Mouse (Mus musculus): ENCODE measurements around the gene Gm20696. TPM values are rescaled to one million over a fixed set of nuclear protein-coding genes. Genes with fewer than 3 reads are reported as not detected.

Gene Gm20696
- polyA plus RNA-seq, 1 experiment = 0.24 TPM

DNA sequence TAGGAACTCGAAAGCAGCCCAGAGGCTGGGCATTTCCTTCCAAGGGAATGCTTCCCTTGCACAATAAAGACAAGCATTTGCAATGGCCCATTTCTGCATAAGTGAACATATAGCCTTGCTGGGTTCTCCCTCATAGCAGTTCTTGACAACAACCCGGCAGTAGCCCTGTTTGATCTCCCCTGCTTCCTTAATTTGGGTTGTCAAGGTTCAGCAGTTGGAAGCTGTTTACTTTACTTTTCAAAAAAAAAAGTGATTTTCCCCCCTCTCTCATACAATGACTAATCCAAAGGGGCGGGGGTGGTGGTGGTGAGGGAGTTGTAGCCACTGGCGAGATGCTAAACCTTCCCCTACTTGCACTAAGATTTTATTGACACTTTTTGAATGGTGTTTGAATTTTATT lies 147.5 kb downstream of the Gm20696 start:
- Histone ChIP-seq H3K9ac (ENCODE audit: low read depth, poor library complexity, severe bottlenecking) (no peak overlapping the region), H3K27me3 (ENCODE audit: control insufficient read depth, insufficient read depth, low read length, poor library complexity, severe bottlenecking) (peaks cover 26% of the 10 kb centered on the region), H3K9me3 (replicated peaks; ENCODE audit: control insufficient read depth, insufficient read depth, low read length, poor library complexity, severe bottlenecking) (no peaks in the 10 kb centered on the region), H3K27ac (ENCODE audit: insufficient read depth, low read length) (no peak overlapping the region), H3K36me3 (ENCODE audit: control insufficient read depth, insufficient read depth, low read length, poor library complexity, severe bottlenecking) (no peaks in the 10 kb centered on the region), H3K4me1 (ENCODE audit: control insufficient read depth, insufficient read depth, low read length) (no peaks in the 10 kb centered on the region), H3K4me3 (ENCODE audit: low read depth, low read length) (no peak overlapping the region)
- TF ChIP-seq CTCF (IDR thresholded peaks at IDR 0.05; ENCODE audit: low read depth, low read length) (no peak), POLR2A (IDR thresholded peaks at IDR 0.05; ENCODE audit: insufficient read depth, low read length) (no peak), EP300 (IDR thresholded peaks at IDR 0.05; ENCODE audit: insufficient read depth, low read depth, low read length) (no peak)

DNA sequence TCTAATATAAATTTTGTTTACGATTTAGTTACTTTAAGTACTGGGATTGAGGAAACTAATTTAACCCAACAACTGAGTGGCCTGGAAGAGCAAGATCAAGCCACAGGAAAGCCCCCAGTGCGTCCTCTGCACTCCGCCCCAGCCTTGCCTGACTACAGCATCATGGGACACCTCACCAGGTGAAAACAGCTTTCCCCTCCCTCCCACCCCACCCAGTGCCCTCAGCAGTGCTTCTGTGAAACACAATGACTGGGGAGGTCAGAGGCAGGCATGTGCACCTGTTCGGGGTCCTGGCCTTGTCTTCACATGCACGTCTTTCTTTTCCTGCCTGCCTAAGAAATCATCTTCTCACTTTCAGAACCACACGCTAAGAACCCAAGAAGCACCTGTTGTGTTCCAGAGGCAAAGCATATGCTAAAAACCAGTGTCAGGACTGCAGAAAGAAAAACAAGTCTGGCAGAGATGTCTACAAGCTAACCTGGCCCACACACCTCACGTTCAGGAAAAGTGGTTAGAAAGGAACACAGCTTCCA lies 150.9 kb downstream of the Gm20696 start:
- H3K9me3 ChIP-seq (replicated peaks; ENCODE audit: control insufficient read depth, insufficient read depth, low read length, poor library complexity, severe bottlenecking) = no peaks in the 10 kb centered on the region
- no peaks in the 10 kb centered on the region for H3K36me3 ChIP-seq (ENCODE audit: control insufficient read depth, insufficient read depth, low read length, poor library complexity, severe bottlenecking)
- TF ChIP-seq POLR2A (IDR thresholded peaks at IDR 0.05; ENCODE audit: insufficient read depth, low read length) (no peak), EP300 (IDR thresholded peaks at IDR 0.05; ENCODE audit: insufficient read depth, low read depth, low read length) (peak; percentile 59; the same call in 1 of the 2 replicates)
- H3K9ac ChIP-seq (ENCODE audit: low read depth, poor library complexity, severe bottlenecking) = no peak overlapping the region
- H3K4me3 ChIP-seq (ENCODE audit: low read depth, low read length) = no peak overlapping the region
- peaks cover 6% of the 10 kb centered on the region for H3K27me3 ChIP-seq (ENCODE audit: control insufficient read depth, insufficient read depth, low read length, poor library complexity, severe bottlenecking)
- H3K4me1 ChIP-seq (ENCODE audit: control insufficient read depth, insufficient read depth, low read length) = no peaks in the 10 kb centered on the region
- no peak overlapping the region for H3K27ac ChIP-seq (ENCODE audit: insufficient read depth, low read length)

DNA sequence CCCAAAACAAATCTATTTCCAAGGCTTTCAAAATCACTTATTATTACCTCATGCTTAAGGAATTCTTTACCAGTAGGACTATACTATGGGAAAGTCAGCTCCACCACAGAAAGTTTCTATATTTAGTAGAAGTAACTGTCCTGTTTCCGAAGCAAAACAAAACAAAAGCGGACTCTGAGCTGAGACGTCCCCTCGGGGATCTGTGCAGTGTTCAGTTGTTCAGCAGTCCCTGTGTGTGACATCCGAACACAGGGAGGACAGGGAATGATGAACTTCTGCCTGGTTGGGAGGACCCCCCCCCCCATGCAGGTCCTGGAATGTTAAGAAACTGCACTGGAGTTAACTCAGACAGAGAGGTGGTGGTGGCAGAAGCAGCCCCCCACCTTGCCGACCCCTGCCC lies 154.7 kb downstream of the Gm20696 start:
- H3K9me3 ChIP-seq (replicated peaks; ENCODE audit: control insufficient read depth, insufficient read depth, low read length, poor library complexity, severe bottlenecking) = no peaks in the 10 kb centered on the region
- H3K4me3 ChIP-seq (ENCODE audit: low read depth, low read length) = no peak overlapping the region
- H3K27me3 ChIP-seq (ENCODE audit: control insufficient read depth, insufficient read depth, low read length, poor library complexity, severe bottlenecking) = no peaks in the 10 kb centered on the region; the same call in 1 of the 2 replicates
- no peak overlapping the region for H3K27ac ChIP-seq (ENCODE audit: insufficient read depth, low read length)
- H3K4me1 ChIP-seq (ENCODE audit: control insufficient read depth, insufficient read depth, low read length) = no peaks in the 10 kb centered on the region
- no peak overlapping the region for H3K9ac ChIP-seq (ENCODE audit: low read depth, poor library complexity, severe bottlenecking)
- H3K36me3 ChIP-seq (ENCODE audit: control insufficient read depth, insufficient read depth, low read length, poor library complexity, severe bottlenecking) = no peaks in the 10 kb centered on the region
- no peak for TF ChIP-seq POLR2A (IDR thresholded peaks at IDR 0.05; ENCODE audit: insufficient read depth, low read length)

DNA sequence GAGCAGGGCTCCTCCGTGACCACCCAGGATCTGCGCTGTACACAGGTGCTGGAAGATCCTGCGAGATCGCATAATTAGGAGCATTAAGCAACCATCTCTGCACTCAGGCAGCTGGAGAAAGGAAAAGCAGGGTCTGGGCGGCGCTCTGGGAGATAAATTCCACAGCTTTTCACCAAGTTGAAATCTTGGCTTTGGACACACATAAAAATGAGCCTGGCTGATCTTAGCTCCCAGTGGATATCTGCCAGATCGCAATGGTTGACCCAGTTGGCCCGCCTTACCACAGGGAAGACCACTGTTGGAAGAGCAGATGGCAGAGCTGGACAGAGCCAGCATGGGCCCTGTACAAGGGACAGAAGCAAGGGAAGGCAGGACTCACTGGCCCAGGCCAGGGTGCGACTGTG lies 157.4 kb downstream of the Gm20696 start:
- no peaks in the 10 kb centered on the region for H3K9me3 ChIP-seq (replicated peaks; ENCODE audit: control insufficient read depth, insufficient read depth, low read length, poor library complexity, severe bottlenecking)
- no peak overlapping the region for H3K4me3 ChIP-seq (ENCODE audit: low read depth, low read length)
- TF ChIP-seq CTCF (IDR thresholded peaks at IDR 0.05; ENCODE audit: low read depth, low read length) = no peak
- no peak for TF ChIP-seq POLR2A (IDR thresholded peaks at IDR 0.05; ENCODE audit: insufficient read depth, low read length)
- TF ChIP-seq EP300 (IDR thresholded peaks at IDR 0.05; ENCODE audit: insufficient read depth, low read depth, low read length) = no peak
- no peaks in the 10 kb centered on the region for H3K36me3 ChIP-seq (ENCODE audit: control insufficient read depth, insufficient read depth, low read length, poor library complexity, severe bottlenecking)
- no peaks in the 10 kb centered on the region for H3K4me1 ChIP-seq (ENCODE audit: control insufficient read depth, insufficient read depth, low read length)
- no peak overlapping the region for H3K9ac ChIP-seq (ENCODE audit: low read depth, poor library complexity, severe bottlenecking)
- H3K27me3 ChIP-seq (ENCODE audit: control insufficient read depth, insufficient read depth, low read length, poor library complexity, severe bottlenecking) = no peaks in the 10 kb centered on the region; the same call in 1 of the 2 replicates
- no peak overlapping the region for H3K27ac ChIP-seq (ENCODE audit: insufficient read depth, low read length)

DNA sequence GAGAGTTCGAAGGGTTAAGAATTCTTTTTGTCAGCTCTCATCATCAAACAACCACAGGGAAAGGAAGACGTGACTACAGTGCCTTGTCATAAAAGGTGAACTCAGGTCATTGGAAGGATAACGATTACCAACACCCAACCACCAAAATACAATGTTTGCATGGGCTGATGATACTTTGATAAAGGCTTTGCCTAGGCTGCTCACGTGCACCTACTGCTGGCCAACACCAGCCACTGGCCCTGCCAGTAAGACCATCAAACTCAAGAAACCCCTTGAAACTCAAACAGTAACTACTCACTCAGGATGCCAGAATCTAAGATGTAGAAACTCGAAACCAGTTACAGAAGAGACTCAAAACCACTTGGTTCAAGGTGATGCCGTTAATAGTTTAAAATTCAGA lies 159.8 kb downstream of the Gm20696 start:
- Histone ChIP-seq H3K27ac (ENCODE audit: insufficient read depth, low read length) (no peak overlapping the region), H3K4me3 (ENCODE audit: low read depth, low read length) (no peak overlapping the region), H3K9me3 (replicated peaks; ENCODE audit: control insufficient read depth, insufficient read depth, low read length, poor library complexity, severe bottlenecking) (no peaks in the 10 kb centered on the region), H3K36me3 (ENCODE audit: control insufficient read depth, insufficient read depth, low read length, poor library complexity, severe bottlenecking) (no peaks in the 10 kb centered on the region), H3K27me3 (ENCODE audit: control insufficient read depth, insufficient read depth, low read length, poor library complexity, severe bottlenecking) (no peaks in the 10 kb centered on the region; the same call in 1 of the 2 replicates), H3K9ac (ENCODE audit: low read depth, poor library complexity, severe bottlenecking) (no peak overlapping the region), H3K4me1 (ENCODE audit: control insufficient read depth, insufficient read depth, low read length) (no peaks in the 10 kb centered on the region)
- TF ChIP-seq POLR2A (IDR thresholded peaks at IDR 0.05; ENCODE audit: insufficient read depth, low read length) (no peak), EP300 (IDR thresholded peaks at IDR 0.05; ENCODE audit: insufficient read depth, low read depth, low read length) (no peak)

DNA sequence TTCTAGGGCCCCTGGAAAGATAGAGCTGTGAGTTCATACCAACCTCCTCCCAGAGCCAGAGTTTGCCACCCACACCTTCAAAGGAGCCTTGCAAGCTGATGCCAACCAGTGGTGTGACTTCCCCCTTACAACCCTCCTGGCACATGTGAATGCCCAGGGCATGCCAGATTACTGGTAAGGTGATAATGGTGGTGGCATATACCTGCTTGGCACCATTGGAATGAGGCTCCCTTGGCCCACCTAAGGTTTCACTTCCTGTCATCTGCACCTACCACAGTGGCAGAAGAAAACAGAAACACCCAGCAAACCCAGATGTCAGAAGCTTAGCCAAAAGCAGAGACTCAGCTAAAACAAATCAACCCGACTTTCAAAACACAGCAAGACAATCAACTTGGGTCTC lies 162.9 kb downstream of the Gm20696 start:
- Histone ChIP-seq H3K4me3 (ENCODE audit: low read depth, low read length) (no peak overlapping the region), H3K9ac (ENCODE audit: low read depth, poor library complexity, severe bottlenecking) (no peak overlapping the region), H3K9me3 (replicated peaks; ENCODE audit: control insufficient read depth, insufficient read depth, low read length, poor library complexity, severe bottlenecking) (no peaks in the 10 kb centered on the region), H3K36me3 (ENCODE audit: control insufficient read depth, insufficient read depth, low read length, poor library complexity, severe bottlenecking) (no peaks in the 10 kb centered on the region), H3K4me1 (ENCODE audit: control insufficient read depth, insufficient read depth, low read length) (no peaks in the 10 kb centered on the region), H3K27ac (ENCODE audit: insufficient read depth, low read length) (no peak overlapping the region), H3K27me3 (ENCODE audit: control insufficient read depth, insufficient read depth, low read length, poor library complexity, severe bottlenecking) (no peaks in the 10 kb centered on the region)
- TF ChIP-seq POLR2A (IDR thresholded peaks at IDR 0.05; ENCODE audit: insufficient read depth, low read length) (no peak), CTCF (IDR thresholded peaks at IDR 0.05; ENCODE audit: low read depth, low read length) (no peak), EP300 (IDR thresholded peaks at IDR 0.05; ENCODE audit: insufficient read depth, low read depth, low read length) (no peak)

Measured in ES-Bruce4 (cell line).